Comparison of ENCODE assay signal across 23 mouse cellular contexts in genomic region chr9:115841684-115842083, GRCm38 (mm10).
DNase-seq lines count a peak whose midpoint lies in the region; ATAC-seq lines count a peak whose summit lies in the region.
"Had no signal": no experiment of that assay in that cellular context is flagged by ENCODE, and none has a peak within 500 bp of the region (broad histone marks: within the 10 kb centered on the region; RNA-seq: fewer than 3 reads in every experiment).

No protein-coding gene starts in this region.

- intact Hi-C loops in heart, postnatal 14 days (cut with DNase I): no loop called here

- WGBS in heart, embryonic 10.5 days: 48% methylated on average over 10 of the region's 10 CpGs
- 32% methylated on average over 10 of the region's 10 CpGs for WGBS in heart, embryonic 14.5 days
- WGBS in intestine, embryonic 15.5 days: 63% methylated on average over 10 of the region's 10 CpGs
- WGBS in hindbrain, embryonic 12.5 days: 90% methylated on average over 10 of the region's 10 CpGs

- peaks cover 21% of the 10 kb centered on the region for H3K4me1 ChIP-seq in heart, embryonic 10.5 days
- H3K4me1 ChIP-seq in heart, embryonic 14.5 days (ENCODE audit: control insufficient read depth in 2 of 2, insufficient read depth in 2 of 2, low read length in 2 of 2): peaks cover 10 to 13% of the 10 kb centered on the region in 2 experiments
- no peaks in the 10 kb centered on the region for H3K4me1 ChIP-seq in intestine, embryonic 15.5 days (replicated peaks)
- H3K4me1 ChIP-seq in hindbrain, embryonic 12.5 days: 0 out of 2 replicates have a peak, but pooled peaks cover 4% of the 10 kb centered on the region

- H3K36me3 ChIP-seq in heart, embryonic 10.5 days: no peaks in the 10 kb centered on the region
- H3K36me3 ChIP-seq in heart, embryonic 14.5 days (ENCODE audit: control insufficient read depth, insufficient read depth, low read length): no peaks in the 10 kb centered on the region
- H3K36me3 ChIP-seq in intestine, embryonic 15.5 days: no peaks in the 10 kb centered on the region
- H3K36me3 ChIP-seq in hindbrain, embryonic 12.5 days: no peaks in the 10 kb centered on the region
- H3K36me3 ChIP-seq: forebrain, embryonic 10.5 days; G1E; hindbrain, embryonic 15.5 days had no signal

- no peak overlapping the region for H3K9ac ChIP-seq in heart, embryonic 14.5 days (ENCODE audit: low read length)
- no peak overlapping the region for H3K9ac ChIP-seq in intestine, embryonic 15.5 days
- H3K9ac ChIP-seq in hindbrain, embryonic 12.5 days: no peak overlapping the region
- H3K9ac ChIP-seq: forebrain, postnatal 0 days; hindbrain, embryonic 15.5 days had no signal

- no peak for ATAC-seq in heart, embryonic 14.5 days (ENCODE audit: insufficient number of reproducible peaks, insufficient read depth, low FRiP score, low read depth)
- peak; percentile 72 for ATAC-seq in intestine, embryonic 15.5 days
- no peak for ATAC-seq in hindbrain, embryonic 12.5 days (ENCODE audit: low FRiP score)
- ATAC-seq: forebrain, embryonic 14.5 days; forebrain, postnatal 0 days; Patski had no signal

- peak; percentile 58 for DNase-seq in heart, embryonic 10.5 days (ENCODE audit: low spot score)
- no peak for DNase-seq in heart, postnatal 14 days
- no peak for DNase-seq in heart, postnatal 4 days
- no peak for DNase-seq in urinary bladder, postnatal 25 days (ENCODE audit: low spot score)
- DNase-seq: adrenal gland, postnatal 10 days; adrenal gland, postnatal 36 days; B cell, adult 2 months; cerebellum, adult 18-20 months; cerebellum, adult 9-10 months; cerebellum, postnatal 14 days; forebrain, postnatal 0 days; gastrocnemius, postnatal 25 days; kidney, adult 11 months; kidney, adult 8-10 months had no signal

- H3K27me3 ChIP-seq in heart, embryonic 10.5 days (ENCODE audit: insufficient read depth, poor library complexity, severe bottlenecking): no peaks in the 10 kb centered on the region
- H3K27me3 ChIP-seq in heart, embryonic 14.5 days (ENCODE audit: control insufficient read depth, insufficient read depth, low read length): no peaks in the 10 kb centered on the region
- no peaks in the 10 kb centered on the region for H3K27me3 ChIP-seq in intestine, embryonic 15.5 days (replicated peaks)
- no peaks in the 10 kb centered on the region for H3K27me3 ChIP-seq in hindbrain, embryonic 12.5 days
- H3K27me3 ChIP-seq: CH12.LX; hindbrain, embryonic 15.5 days; Patski had no signal

- no peak overlapping the region for H3K4me3 ChIP-seq in heart, embryonic 10.5 days
- H3K4me3 ChIP-seq in heart, embryonic 14.5 days (ENCODE audit: control insufficient read depth in 1 of 2, insufficient read depth in 1 of 2, low read depth in 1 of 2, low read length in 2 of 2): no peak overlapping the region
- no peak overlapping the region for H3K4me3 ChIP-seq in intestine, embryonic 15.5 days (replicated peaks)
- H3K4me3 ChIP-seq in hindbrain, embryonic 12.5 days: no peak overlapping the region
- H3K4me3 ChIP-seq: forebrain, embryonic 10.5 days; hindbrain, embryonic 15.5 days had no signal

- peak overlapping the region; percentile 49 for H3K27ac ChIP-seq in heart, embryonic 10.5 days
- no peak overlapping the region for H3K27ac ChIP-seq in heart, embryonic 14.5 days (replicated peaks in 1 of 2; ENCODE audit: control insufficient read depth in 1 of 2, insufficient read depth in 1 of 2, low read depth in 2 of 2, low read length in 2 of 2)
- H3K27ac ChIP-seq in intestine, embryonic 15.5 days: no peak overlapping the region
- no peak overlapping the region for H3K27ac ChIP-seq in hindbrain, embryonic 12.5 days
- H3K27ac ChIP-seq: forebrain, embryonic 10.5 days; hindbrain, embryonic 15.5 days had no signal

- no peaks in the 10 kb centered on the region for H3K9me3 ChIP-seq in heart, embryonic 10.5 days
- no peaks in the 10 kb centered on the region for H3K9me3 ChIP-seq in heart, embryonic 14.5 days (ENCODE audit: control insufficient read depth, low read length)
- H3K9me3 ChIP-seq in intestine, embryonic 15.5 days: no peaks in the 10 kb centered on the region
- H3K9me3 ChIP-seq in hindbrain, embryonic 12.5 days (replicated peaks): no peaks in the 10 kb centered on the region
- H3K9me3 ChIP-seq: forebrain, embryonic 10.5 days; hindbrain, embryonic 15.5 days had no signal

- H3K4me2 ChIP-seq in heart, embryonic 14.5 days (ENCODE audit: low read length): peak overlapping the region; percentile 13; the same call in 1 of the 2 replicates
- H3K4me2 ChIP-seq in intestine, embryonic 15.5 days (replicated peaks): no peak overlapping the region
- H3K4me2 ChIP-seq in hindbrain, embryonic 12.5 days (replicated peaks): no peak overlapping the region
- H3K4me2 ChIP-seq: hindbrain, embryonic 15.5 days had no signal
